Mouse (Mus musculus) cerebellum, postnatal 25 days (tissue): ENCODE measurements around the gene Paqr5.

Source experiments
- DNase-seq, 2 experiments: peaks; one replicate each; pipeline ENCODE4 v3.0.0; 2021; ENCODE audit warnings: mixed read lengths in 2 of 2

Paqr5 gene

DNA sequence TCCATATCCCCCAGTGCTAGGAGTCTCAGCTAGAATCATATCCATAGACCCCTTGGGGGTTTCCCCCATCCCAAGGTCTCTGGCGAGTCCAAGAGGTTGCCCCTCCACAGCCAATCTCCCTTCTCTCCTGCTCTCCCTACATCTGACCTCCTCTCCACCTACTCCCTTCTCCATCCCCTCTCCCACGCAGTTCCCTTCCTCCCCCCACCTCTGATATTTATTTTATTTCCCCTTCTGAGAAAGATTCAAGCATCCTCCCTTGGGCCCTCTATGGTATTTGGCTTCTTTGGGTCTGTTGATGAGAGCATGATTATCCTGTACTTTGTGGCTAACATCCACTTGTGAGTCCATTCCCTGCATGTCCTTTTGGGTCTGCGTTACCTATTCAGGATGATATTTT lies 118.3 kb downstream of the Paqr5 start:
- no peak for DNase-seq

DNA sequence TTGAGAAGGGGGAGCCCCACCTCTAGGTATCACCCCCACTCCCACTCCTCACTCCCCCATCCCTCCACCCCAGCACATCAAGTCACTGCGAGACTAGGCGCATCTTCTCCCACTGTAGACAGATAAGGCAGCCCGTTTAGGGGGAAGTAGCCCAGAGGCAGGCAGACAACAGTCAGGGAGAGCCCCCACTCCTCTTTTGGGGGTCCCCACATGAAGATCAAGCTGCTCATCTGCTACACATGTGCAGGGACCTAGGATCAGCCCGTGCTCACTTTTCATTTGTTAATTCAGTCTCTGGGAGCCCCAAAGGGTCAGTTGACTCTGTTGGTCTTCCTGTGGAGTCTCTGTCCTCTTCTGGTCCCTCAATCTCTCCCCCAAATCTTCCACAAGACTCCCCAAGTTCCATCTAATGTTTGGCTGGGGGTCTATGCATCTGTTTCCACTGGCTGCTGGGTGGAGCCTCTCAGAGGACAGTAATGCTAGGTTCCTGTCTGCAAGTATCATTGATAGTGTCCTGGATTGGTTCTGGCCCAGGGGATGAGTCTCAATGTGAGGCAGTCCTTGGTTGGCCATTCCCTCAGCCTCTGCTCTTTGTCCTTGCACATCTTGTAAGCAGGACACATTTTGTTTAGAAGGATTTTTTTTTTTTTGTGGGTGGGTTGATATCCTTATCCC lies 118.9 kb downstream of the Paqr5 start:
- DNase-seq, result no peak

DNA sequence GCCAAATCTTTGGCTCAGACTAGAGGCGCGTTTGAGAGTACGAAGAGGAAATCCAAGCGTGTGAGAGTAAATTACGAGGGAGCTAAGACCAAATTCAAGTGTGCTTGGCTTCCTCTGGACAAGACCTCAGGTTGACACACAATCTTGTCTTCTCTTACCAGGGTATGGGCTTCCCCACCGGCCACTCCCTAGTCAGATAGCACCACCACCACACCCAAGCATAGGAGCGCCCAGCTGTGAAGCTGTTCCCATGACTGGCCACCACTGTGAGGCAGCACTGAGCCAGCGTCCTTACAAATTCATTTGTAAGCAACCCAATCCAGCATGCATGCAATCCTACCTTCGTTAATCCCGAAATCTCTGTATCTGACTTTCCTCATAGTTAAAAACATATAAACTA lies 119.7 kb downstream of the Paqr5 start:
- DNase-seq, result peak in 1 of 2 experiments; percentile 25

- DNase-seq, result no peak
These were observed 121.1 kb downstream of the Paqr5 start for GRCm38 (mm10) chr9:61905576-61905975.

GRCm38 (mm10) chr9:61904201-61904600 lies 122.5 kb downstream of the Paqr5 start:
- no peak for DNase-seq
